Mouse (Mus musculus) heart, embryonic 12.5 days (tissue): ENCODE results near the gene Tmem190. TPM values are rescaled to one million over a fixed set of nuclear protein-coding genes. Genes with fewer than 3 reads are reported as not detected.
"Not testable (repeated sequence)": the region's sequence is repeated elsewhere in the genome, so short reads cannot be mapped to it uniquely, and the experiment has no call there.

Source experiments
- ATAC-seq: fragments of 200-750 bp; cut with Nextera tagmentation; 2 replicates; pipeline ENCODE4 v1.8.0; 2017; ENCODE audit warnings: moderate TSS enrichment, moderate library complexity; ENCODE audit not compliant: insufficient number of reproducible peaks, low FRiP score
- H3K27ac ChIP-seq: fragments of 300-500 bp; sonication (generic); 2 replicates; pipeline ENCODE4 v1.5.1; 2016; ENCODE audit warnings: mild to moderate bottlenecking, moderate library complexity; ENCODE audit not compliant: poor library complexity, severe bottlenecking
- H3K27me3 ChIP-seq: fragments of 300-500 bp; sonication (generic); replicated peaks from 2 replicates; pipeline ENCODE4 v1.6.1; 2016; ENCODE audit warnings: mild to moderate bottlenecking, moderate library complexity
- H3K36me3 ChIP-seq: fragments of 300-500 bp; sonication (generic); 2 replicates; pipeline ENCODE4 v1.6.1; 2016; ENCODE audit warnings: mild to moderate bottlenecking, moderate library complexity
- H3K4me1 ChIP-seq: fragments of 300-500 bp; sonication (generic); replicated peaks from 2 replicates; pipeline ENCODE4 v1.6.1; 2016; ENCODE audit warnings: mild to moderate bottlenecking
- H3K4me2 ChIP-seq: fragments of 300-500 bp; sonication (generic); 2 replicates; pipeline ENCODE4 v1.6.1; 2016; ENCODE audit warnings: mild to moderate bottlenecking, moderate library complexity
- H3K4me3 ChIP-seq: fragments of 300-500 bp; sonication (generic); 2 replicates; pipeline ENCODE4 v1.5.1; 2016; ENCODE audit warnings: mild to moderate bottlenecking
- H3K9ac ChIP-seq: fragments of 300-500 bp; sonication (generic); 2 replicates; pipeline ENCODE4 v1.6.1; 2016; ENCODE audit warnings: mild to moderate bottlenecking, moderate library complexity
- H3K9me3 ChIP-seq: fragments of 300-500 bp; sonication (generic); replicated peaks from 2 replicates; pipeline ENCODE4 v1.6.1; 2016; ENCODE audit warnings: mild to moderate bottlenecking, moderate library complexity
- WGBS: fragments of 180-500 bp; shearing (Covaris S2); methylation state at CpG from one replicate; pipeline ENCODE4 v1.1.7; 2016; 5-methylcytosine and 5-hydroxymethylcytosine counted together
- polyA plus RNA-seq: library from polyadenylated mRNA; unstranded; fragments of >200 nt; fragmentation: Nextera tagmentation; extraction: Ambion mirVana; gene quantifications from 2 replicates; pipeline ENCODE4 v1.2.1, GENCODE M21; 2016

Gene Tmem190
- polyA plus RNA-seq, 1 experiment from 2014 or later = not detected

GRCm38 (mm10) chr7:4776861-4777830 lies 5.6 kb upstream of the Tmem190 start:
- Histone ChIP-seq H3K27me3 (peaks cover 78% of the 10 kb centered on the region), H3K4me1 (peaks cover 25% of the 10 kb centered on the region), H3K4me3 (peak overlapping the region; percentile 39), H3K9me3 (peaks cover 4% of the 10 kb centered on the region; the same call in 1 of the 2 replicates), H3K4me2 (peak overlapping the region; percentile 65), H3K27ac (no peak overlapping the region), H3K9ac (peak overlapping the region; percentile 50; the same call in 1 of the 2 replicates), H3K36me3 (no peaks in the 10 kb centered on the region)
- peak; percentile 78 for ATAC-seq
- WGBS = under 1% methylated on average over 54 of the region's 56 CpGs

GRCm38 (mm10) chr7:4777851-4778637 lies 4.7 kb upstream of the Tmem190 start:
- WGBS = 9% methylated on average over 19 of the region's 20 CpGs
- peak overlapping the region; percentile 25; the same call in 1 of the 2 replicates for H3K4me2 ChIP-seq
- H3K4me1 ChIP-seq = peaks cover 25% of the 10 kb centered on the region
- H3K9ac ChIP-seq = peak overlapping the region; percentile 21; the same call in 1 of the 2 replicates
- no peaks in the 10 kb centered on the region for H3K36me3 ChIP-seq
- H3K9me3 ChIP-seq = peaks cover 4% of the 10 kb centered on the region; the same call in 1 of the 2 replicates
- ATAC-seq = 0 out of 2 replicates have a peak, but pooled peaks have one; percentile 7
- H3K27me3 ChIP-seq = peaks cover 86% of the 10 kb centered on the region
- H3K27ac ChIP-seq = no peak overlapping the region
- H3K4me3 ChIP-seq = no peak overlapping the region; the same call in 1 of the 2 replicates

GRCm38 (mm10) chr7:4779921-4780320 lies 2.8 kb upstream of the Tmem190 start:
- peaks cover 25% of the 10 kb centered on the region for H3K4me1 ChIP-seq
- H3K4me2 ChIP-seq = no peak overlapping the region
- no peak overlapping the region for H3K27ac ChIP-seq
- H3K9ac ChIP-seq = no peak overlapping the region
- no peaks in the 10 kb centered on the region for H3K36me3 ChIP-seq
- H3K4me3 ChIP-seq = no peak overlapping the region
- H3K27me3 ChIP-seq = peaks cover 98% of the 10 kb centered on the region
- ATAC-seq = 0 out of 2 replicates have a peak, but pooled peaks have one; percentile 4
- 22% methylated on average over 5 of the region's 5 CpGs for WGBS
- peaks cover 4% of the 10 kb centered on the region; the same call in 1 of the 2 replicates for H3K9me3 ChIP-seq

DNA sequence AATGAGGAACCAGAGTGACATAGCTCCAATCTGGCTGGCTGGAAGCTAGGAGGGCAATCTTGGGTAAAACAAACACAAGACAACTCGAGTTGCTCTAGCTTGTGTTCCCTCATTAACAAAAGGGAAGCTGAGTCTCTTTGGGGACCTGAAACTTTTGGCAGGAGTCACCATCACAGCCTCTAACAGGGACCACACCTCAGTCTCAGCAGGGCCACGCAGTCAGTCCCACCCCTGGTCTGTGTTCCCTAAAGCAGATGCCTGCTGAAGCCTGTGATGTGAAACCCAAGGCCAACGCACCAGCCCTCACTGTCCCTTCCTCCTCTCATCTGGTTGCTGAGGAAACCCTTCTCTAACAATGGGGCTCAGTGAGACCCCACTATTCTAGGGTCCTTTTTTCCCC lies 607 bp upstream of the Tmem190 start:
- Histone ChIP-seq H3K9me3 (no peaks in the 10 kb centered on the region), H3K9ac (no peak overlapping the region), H3K36me3 (no peaks in the 10 kb centered on the region), H3K4me3 (no peak overlapping the region), H3K4me2 (no peak overlapping the region), H3K27ac (no peak overlapping the region), H3K27me3 (peaks cover 80% of the 10 kb centered on the region), H3K4me1 (peaks cover 19% of the 10 kb centered on the region)
- no peak for ATAC-seq
- WGBS = 45% methylated on average over 3 of the region's 3 CpGs

DNA sequence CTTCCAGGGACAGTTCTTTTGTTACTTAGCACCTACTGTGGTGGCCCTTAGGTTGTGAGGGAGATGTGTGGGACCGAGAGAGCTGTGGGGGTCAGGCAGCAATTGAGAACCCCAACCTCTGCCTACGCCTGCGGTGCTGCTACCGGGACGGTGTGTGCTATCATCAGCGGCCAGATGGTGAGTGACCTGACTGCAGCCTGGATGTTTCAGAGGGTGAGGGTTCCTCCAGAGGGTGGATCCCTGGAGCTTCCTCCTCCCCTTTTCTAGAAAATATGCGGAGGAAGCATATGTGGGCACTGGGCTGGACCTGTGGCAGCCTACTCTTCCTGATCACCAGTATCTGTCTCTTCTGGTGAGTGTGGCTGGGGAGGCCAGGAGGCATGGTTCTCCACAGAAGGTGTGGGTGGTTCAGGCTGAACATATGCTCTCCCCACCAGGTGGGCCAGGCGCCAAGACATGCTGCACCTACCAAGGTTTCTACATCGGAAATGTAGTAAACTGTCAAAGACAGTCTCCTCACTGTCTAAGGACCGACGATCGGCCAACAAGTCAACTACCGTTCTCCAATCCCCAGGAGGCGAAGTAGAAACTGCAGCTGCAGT lies 1.0 kb downstream of the Tmem190 start:
- Histone ChIP-seq H3K27ac (no peak overlapping the region), H3K4me2 (no peak overlapping the region), H3K9me3 (no peaks in the 10 kb centered on the region), H3K4me3 (no peak overlapping the region), H3K27me3 (peaks cover 71% of the 10 kb centered on the region), H3K9ac (no peak overlapping the region), H3K36me3 (no peaks in the 10 kb centered on the region), H3K4me1 (peaks cover 14% of the 10 kb centered on the region)
- ATAC-seq = peak; percentile 42; the same call in 1 of the 2 replicates
- 60% methylated on average over 14 of the region's 14 CpGs for WGBS

DNA sequence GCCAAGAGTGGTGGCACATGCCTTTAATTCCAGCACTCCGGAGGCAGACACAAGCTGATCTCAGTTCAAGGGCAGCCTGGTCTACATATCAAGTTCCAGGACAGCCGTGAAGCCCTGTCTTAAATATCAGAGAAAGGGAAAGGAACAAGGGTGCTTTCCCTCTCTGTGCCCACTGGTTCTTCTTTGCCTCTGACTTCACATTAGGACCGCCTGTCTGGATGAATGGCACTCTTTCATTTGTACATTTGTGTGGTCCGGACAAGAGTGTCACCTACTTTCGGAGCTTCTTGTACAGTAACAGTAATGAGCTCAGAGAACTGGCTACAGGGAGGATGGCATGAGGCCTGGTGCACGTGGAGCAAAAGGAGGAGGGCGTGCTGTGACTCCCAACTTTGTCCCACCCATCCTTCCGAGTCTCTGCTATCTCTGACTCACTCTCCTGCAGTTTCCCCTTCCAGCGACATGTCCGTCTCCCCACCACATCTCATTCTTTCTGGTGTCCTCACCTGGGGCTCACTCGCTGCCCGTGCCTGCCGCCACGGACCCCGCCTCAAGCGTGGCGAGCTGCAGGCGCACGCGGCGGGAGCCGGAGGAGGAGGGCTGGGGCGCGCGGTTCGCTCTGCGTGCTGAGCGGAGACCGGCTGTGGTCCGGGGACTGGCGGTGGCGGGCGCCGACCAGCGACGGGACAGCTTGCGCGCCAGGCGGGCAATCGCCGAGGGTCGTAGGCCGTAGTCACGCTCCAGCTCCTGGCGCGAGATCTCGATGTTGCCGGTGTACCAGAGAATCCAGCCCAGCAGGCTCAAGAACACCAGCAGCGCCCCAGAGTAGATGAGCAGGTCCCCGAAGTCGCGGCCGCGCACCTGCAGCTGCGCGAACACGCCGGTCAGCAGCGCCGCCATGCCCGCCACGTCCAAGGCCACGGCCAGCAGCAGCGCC lies 6.0 kb downstream of the Tmem190 start:
- Histone ChIP-seq H3K9ac (peak overlapping the region; percentile 86), H3K4me2 (peak overlapping the region; percentile 94), H3K4me3 (peak overlapping the region; percentile 63), H3K9me3 (no peaks in the 10 kb centered on the region), H3K27me3 (peaks cover 23% of the 10 kb centered on the region), H3K27ac (0 out of 2 replicates have a peak overlapping the region, but pooled peaks have one; percentile 3), H3K4me1 (peaks cover 7% of the 10 kb centered on the region), H3K36me3 (peaks cover 2% of the 10 kb centered on the region)
- peak; percentile 52 for ATAC-seq
- WGBS = 1% methylated on average over 60 of the region's 64 CpGs

DNA sequence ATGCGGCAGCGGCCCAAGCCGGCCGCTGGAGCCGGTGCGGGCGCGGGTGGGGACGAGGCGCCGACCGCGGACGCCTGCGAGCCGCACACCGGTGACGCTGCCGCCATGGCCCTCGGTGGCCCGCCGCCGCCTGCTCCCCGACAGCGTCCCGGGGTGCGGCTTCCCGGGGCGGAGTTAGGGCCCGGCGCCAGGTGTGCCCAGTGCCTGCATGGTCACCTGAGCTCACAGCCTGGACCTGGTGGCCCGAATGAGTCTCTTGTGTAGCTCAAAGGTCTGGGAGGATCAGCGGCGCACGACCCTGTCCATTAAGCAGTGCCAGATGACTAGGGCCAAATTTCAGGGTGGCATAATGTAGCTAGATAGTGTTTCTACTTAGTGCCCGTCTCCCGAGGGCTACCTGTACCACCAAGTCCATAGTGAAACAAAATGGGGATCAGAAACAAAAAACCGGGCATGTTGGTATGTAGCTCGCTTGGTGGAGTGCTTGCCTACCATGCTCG lies 6.7 kb downstream of the Tmem190 start, which contains the start of gene Tmem238:
TSS of gene Tmem238 (minus strand) at position 221 of the 500 bp plus-strand sequence.
- peak; percentile 4; the same call in 1 of the 2 replicates for ATAC-seq

GRCm38 (mm10) chr7:4792278-4793212 lies 9.8 kb downstream of the Tmem190 start, which contains the start of gene Rpl28:
Rpl28 (plus strand) TSS chr7:4792874.
- 2% methylated on average over 54 of the region's 54 CpGs for WGBS
- peaks cover 17% of the 10 kb centered on the region for H3K4me1 ChIP-seq

More for the DNA sequence above, 6.7 kb downstream of the Tmem190 start, which contains the start of gene Tmem238:
- WGBS = 6% methylated on average over 40 of the region's 40 CpGs
- Histone ChIP-seq H3K36me3 (peaks cover 9% of the 10 kb centered on the region), H3K9ac (peak within 1 kb of the TSS; percentile 86), H3K27ac (0 out of 2 replicates have a peak within 1 kb of the TSS, but pooled peaks have one; percentile 3), H3K4me2 (peak within 1 kb of the TSS; percentile 94), H3K27me3 (peaks cover 16% of the 10 kb centered on the region; the same call in 1 of the 2 replicates), H3K4me3 (peak within 1 kb of the TSS; percentile 63), H3K4me1 (peaks cover 14% of the 10 kb centered on the region), H3K9me3 (no peaks in the 10 kb centered on the region)

DNA sequence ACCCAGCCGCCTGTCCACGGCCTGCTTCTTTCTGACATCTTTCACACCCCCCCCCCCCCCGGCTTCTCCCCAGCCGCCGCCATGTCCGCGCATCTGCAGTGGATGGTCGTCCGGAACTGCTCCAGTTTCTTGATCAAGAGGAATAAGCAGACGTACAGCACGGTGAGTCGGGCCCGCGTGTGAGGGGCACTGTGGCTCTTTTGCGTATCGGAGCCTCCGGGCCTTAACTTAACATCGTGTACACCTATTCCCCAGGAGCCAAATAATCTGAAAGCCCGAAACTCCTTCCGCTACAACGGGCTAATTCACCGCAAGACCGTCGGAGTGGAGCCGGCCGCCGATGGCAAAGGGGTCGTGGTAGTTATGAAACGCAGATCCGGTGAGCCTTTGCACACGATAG lies 10.5 kb downstream of the Tmem190 start:
- H3K27ac ChIP-seq = peak overlapping the region; percentile 94

More at GRCm38 (mm10) chr7:4792278-4793212, 9.8 kb downstream of the Tmem190 start, which contains the start of gene Rpl28:
- no peaks in the 10 kb centered on the region for H3K9me3 ChIP-seq
- H3K27me3 ChIP-seq = peaks cover 4% of the 10 kb centered on the region; the same call in 1 of the 2 replicates
- H3K27ac ChIP-seq = peak within 1 kb of the TSS; percentile 94
- peak within 1 kb of the TSS; percentile 95 for H3K4me2 ChIP-seq
- peaks cover 38% of the 10 kb centered on the region for H3K36me3 ChIP-seq
- ATAC-seq = peak; percentile 89
- H3K9ac ChIP-seq = peak within 1 kb of the TSS; percentile 98
- H3K4me3 ChIP-seq = peak within 1 kb of the TSS; percentile 79

More for the DNA sequence above, 10.5 kb downstream of the Tmem190 start:
- Histone ChIP-seq H3K9ac (peak overlapping the region; percentile 98), H3K36me3 (peaks cover 43% of the 10 kb centered on the region), H3K4me3 (peak overlapping the region; percentile 79), H3K4me1 (peaks cover 17% of the 10 kb centered on the region), H3K4me2 (peak overlapping the region; percentile 95)
- not testable (repeated sequence) for H3K9me3 ChIP-seq, H3K27me3 ChIP-seq
- under 1% methylated on average over 31 of the region's 31 CpGs for WGBS
- peak; percentile 5; the same call in 1 of the 2 replicates for ATAC-seq
